Mouse (Mus musculus): Measurements from ENCODE around the gene Spp2.

- no peak for TF ChIP-seq CTCF (IDR thresholded peaks at IDR 0.05; ENCODE audit: extremely low read depth, insufficient read depth, low read length)
- no peak for TF ChIP-seq POLR2A (IDR thresholded peaks at IDR 0.05; ENCODE audit: extremely low read depth, insufficient read depth, low read length)
Observed at GRCm38 (mm10) chr1:88475502-88475953, 68.8 kb downstream of the Spp2 start.
